Mouse (Mus musculus): ENCODE measurements at regions not wholly inside any gene's neighbourhood (a gene's known extent, or its start where the extent isn't known, plus 50 kb on each side); places are given as distances from the start of the nearest gene placed in this dataset.

- Histone ChIP-seq H3K4me1 (ENCODE audit: control insufficient read depth in 1 of 2, insufficient read depth in 2 of 2, low read length in 2 of 2) (no peaks in the 10 kb centered on the region), H3K4me3 (ENCODE audit: control insufficient read depth in 1 of 2, insufficient read depth in 1 of 2, low read depth in 2 of 2, low read length in 2 of 2) (no peak overlapping the region), H3K27ac (ENCODE audit: control insufficient read depth, low read depth, low read length) (no peak overlapping the region), H3K36me3 (ENCODE audit: control insufficient read depth in 1 of 2, insufficient read depth in 2 of 2, low read length in 2 of 2) (no peaks in the 10 kb centered on the region), H3K9me3 (replicated peaks; ENCODE audit: insufficient read depth, low read length) (no peaks in the 10 kb centered on the region), H3K79me2 (ENCODE audit: control insufficient read depth, insufficient read depth, low read length, poor library complexity) (no peaks in the 10 kb centered on the region), H3K9ac (ENCODE audit: control insufficient read depth, low read depth, low read length, poor library complexity, severe bottlenecking) (no peak overlapping the region), H3K27me3 (ENCODE audit: control insufficient read depth in 1 of 2, insufficient read depth in 2 of 2, low read length in 2 of 2) (no peaks in the 10 kb centered on the region)
- no peak for DNase-seq (ENCODE audit: low read depth, low spot score)
- TF ChIP-seq ETS1 (IDR thresholded peaks at IDR 0.05; ENCODE audit: low read depth, low read length), result no peak
- no peak for TF ChIP-seq RCOR1 (IDR thresholded peaks at IDR 0.05; ENCODE audit: low read depth, low read length)
- no peak for TF ChIP-seq ZKSCAN1 (IDR thresholded peaks at IDR 0.05; ENCODE audit: low read depth, low read length)
- no peak for TF ChIP-seq GATA1 (IDR thresholded peaks at IDR 0.05; ENCODE audit: low read depth, low read length)
- no peak for TF ChIP-seq MAZ (IDR thresholded peaks at IDR 0.05; ENCODE audit: low read depth, low read length)
- no peak for TF ChIP-seq GABPA (IDR thresholded peaks at IDR 0.05; ENCODE audit: low read depth, low read length)
- no peak for TF ChIP-seq TAL1 (IDR thresholded peaks at IDR 0.05; ENCODE audit: low read length)
- no peak for TF ChIP-seq USF2 (IDR thresholded peaks at IDR 0.05; ENCODE audit: borderline replicate concordance in 1 of 2, insufficient read depth in 1 of 2, low read depth in 1 of 2, low read length in 2 of 2)
- TF ChIP-seq ZC3H11A (IDR thresholded peaks at IDR 0.05; ENCODE audit: low read depth, low read length), result no peak
- TF ChIP-seq SMC3 (IDR thresholded peaks at IDR 0.05; ENCODE audit: low read depth, low read length), result no peak
- TF ChIP-seq TBP (IDR thresholded peaks at IDR 0.05; ENCODE audit: low read depth, low read length), result no peak
These were observed 311.1 kb downstream of the Rps24 start for GRCm38 (mm10) chr14:24798066-24798465.

GRCm38 (mm10) chr14:24803001-24803655 is 316.2 kb downstream of the Rps24 start:
- no peak overlapping the region for H3K9ac ChIP-seq (ENCODE audit: control insufficient read depth, low read depth, low read length, poor library complexity, severe bottlenecking)
- no peaks in the 10 kb centered on the region for H3K4me1 ChIP-seq (ENCODE audit: control insufficient read depth in 1 of 2, insufficient read depth in 2 of 2, low read length in 2 of 2)
- H3K36me3 ChIP-seq (ENCODE audit: control insufficient read depth in 1 of 2, insufficient read depth in 2 of 2, low read length in 2 of 2), result no peaks in the 10 kb centered on the region
- no peak for DNase-seq (ENCODE audit: low read depth, low spot score)
- H3K79me2 ChIP-seq (ENCODE audit: control insufficient read depth, insufficient read depth, low read length, poor library complexity), result no peaks in the 10 kb centered on the region
- H3K9me3 ChIP-seq (replicated peaks; ENCODE audit: insufficient read depth, low read length), result no peaks in the 10 kb centered on the region
- no peak overlapping the region for H3K27ac ChIP-seq (ENCODE audit: control insufficient read depth, low read depth, low read length)
- TF ChIP-seq CHD1 (IDR thresholded peaks at IDR 0.05; ENCODE audit: low read depth, low read length) (no peak), ETS1 (IDR thresholded peaks at IDR 0.05; ENCODE audit: low read depth, low read length) (no peak), RCOR1 (IDR thresholded peaks at IDR 0.05; ENCODE audit: low read depth, low read length) (no peak), E2F4 (IDR thresholded peaks at IDR 0.05; ENCODE audit: borderline replicate concordance, low read depth, low read length) (no peak), NRF1 (IDR thresholded peaks at IDR 0.05; ENCODE audit: insufficient read depth, low read depth, low read length, poor library complexity, severe bottlenecking) (no peak), SMC3 (IDR thresholded peaks at IDR 0.05; ENCODE audit: low read depth, low read length) (no peak)
- H3K27me3 ChIP-seq (ENCODE audit: control insufficient read depth in 1 of 2, insufficient read depth in 2 of 2, low read length in 2 of 2), result no peaks in the 10 kb centered on the region
- no peak overlapping the region for H3K4me3 ChIP-seq (ENCODE audit: control insufficient read depth in 1 of 2, insufficient read depth in 1 of 2, low read depth in 2 of 2, low read length in 2 of 2)
